Mouse (Mus musculus) spleen, adult 2 months (tissue): ENCODE results near the gene Rapgef5.

ENCODE experiments used
- CTCF ChIP-seq: fragments of 200-500 bp; IDR thresholded peaks from 2 replicates; pipeline ENCODE4 v1.5.1; 2011; ENCODE audit warnings: mild to moderate bottlenecking, inconsistent platforms; ENCODE audit not compliant: insufficient read depth, insufficient read length, insufficient replicate concordance; ENCODE audit errors: extremely low read depth
- POLR2A ChIP-seq: fragments of 200-500 bp; IDR thresholded peaks from 2 replicates; pipeline ENCODE4 v1.6.1; 2011; ENCODE audit warnings: low read depth, low read length, inconsistent platforms

- TF ChIP-seq CTCF (no peak), POLR2A (no peak)
Measured at GRCm38 (mm10) chr12:117783426-117783825, 267.1 kb downstream of the Rapgef5 start.
